Mouse (Mus musculus) right cerebral cortex, postnatal 25 days (tissue): ENCODE measurements around the gene Rraga.

Experiments
- DNase-seq: peaks from one replicate; pipeline ENCODE4 v3.0.0; 2022

The Rraga gene

DNA sequence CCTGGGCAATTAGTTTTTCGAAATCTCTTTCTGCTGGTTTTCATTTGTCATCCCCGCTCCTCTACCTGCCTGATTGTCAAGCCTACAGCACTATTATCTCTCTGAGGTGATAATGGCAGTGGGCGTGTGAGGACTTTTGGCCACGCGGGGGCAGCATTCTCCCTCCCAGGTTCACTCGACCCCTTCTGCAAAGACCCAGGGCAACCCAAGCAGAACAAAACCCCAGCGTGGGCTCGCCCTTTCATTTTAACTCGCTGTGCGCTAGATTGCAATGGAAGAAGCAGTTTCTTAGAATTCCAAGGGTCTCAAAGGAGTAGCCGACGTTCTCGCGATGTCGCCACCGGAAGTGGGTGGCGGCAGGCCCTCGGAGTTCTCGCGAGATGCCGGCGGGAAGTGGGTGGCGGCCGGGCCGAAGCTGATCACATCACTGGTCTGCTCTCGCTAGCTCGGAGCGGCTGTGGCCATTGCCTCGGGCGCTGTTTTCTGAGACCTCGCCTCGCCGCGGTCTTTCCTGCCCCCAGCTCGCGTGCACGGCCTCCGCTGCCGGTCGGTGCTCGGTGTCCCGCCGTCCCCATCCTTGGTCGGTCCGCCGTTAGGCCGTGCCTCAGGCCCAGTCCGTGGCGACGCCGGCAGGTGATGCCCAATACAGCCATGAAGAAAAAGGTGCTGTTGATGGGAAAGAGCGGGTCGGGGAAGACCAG is at the start of gene Rraga:
Rraga (plus strand) TSS at position 386 of the 701 bp plus-strand sequence.
- DNase-seq = peak; percentile 96

DNA sequence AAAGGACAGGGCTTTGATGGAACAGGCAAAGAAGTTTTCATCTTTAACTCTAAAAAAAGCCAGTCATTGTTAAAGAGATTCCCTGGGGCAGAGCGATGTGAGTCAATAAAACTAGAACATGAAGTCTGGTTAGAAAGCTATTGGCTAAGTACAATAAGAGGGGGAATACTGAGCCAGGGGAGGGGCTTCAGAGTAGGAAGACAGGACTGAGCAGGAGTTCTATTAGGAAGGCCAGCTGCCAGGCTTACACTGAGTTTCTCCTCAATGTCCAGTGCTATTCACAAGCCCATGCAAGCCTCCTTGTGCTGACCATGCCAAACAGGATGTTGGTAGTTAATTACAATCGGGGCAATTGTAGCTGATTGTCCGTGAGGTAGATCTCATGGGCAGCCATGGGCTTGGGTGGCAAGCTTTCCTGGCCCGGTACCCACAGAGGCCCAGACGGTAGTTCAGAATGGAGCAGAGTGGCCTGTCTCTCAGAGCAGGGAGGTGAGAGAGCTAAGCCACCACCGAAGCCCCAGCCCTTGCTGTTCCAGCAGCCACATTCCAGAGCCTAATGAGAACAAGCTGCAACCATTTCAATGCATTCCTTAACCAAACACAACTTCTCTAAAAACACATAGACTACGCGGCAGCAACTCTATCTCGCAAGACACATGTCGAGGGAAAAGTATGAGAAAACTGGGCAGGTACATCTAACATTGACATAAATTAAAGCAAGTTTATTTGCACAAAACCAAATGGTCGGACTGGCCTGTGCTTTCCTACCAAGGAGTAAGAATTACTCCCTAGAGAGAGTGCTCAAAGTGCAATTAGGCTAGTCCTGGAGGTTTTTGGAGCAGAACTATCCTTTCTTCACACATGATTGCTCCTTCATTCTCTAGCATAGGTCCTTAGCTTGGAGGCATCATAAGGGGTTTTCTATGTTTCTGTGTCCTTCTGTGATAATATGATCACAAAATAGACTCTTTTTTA is 48.0 kb upstream of the Rraga start:
- no peak for DNase-seq

DNA sequence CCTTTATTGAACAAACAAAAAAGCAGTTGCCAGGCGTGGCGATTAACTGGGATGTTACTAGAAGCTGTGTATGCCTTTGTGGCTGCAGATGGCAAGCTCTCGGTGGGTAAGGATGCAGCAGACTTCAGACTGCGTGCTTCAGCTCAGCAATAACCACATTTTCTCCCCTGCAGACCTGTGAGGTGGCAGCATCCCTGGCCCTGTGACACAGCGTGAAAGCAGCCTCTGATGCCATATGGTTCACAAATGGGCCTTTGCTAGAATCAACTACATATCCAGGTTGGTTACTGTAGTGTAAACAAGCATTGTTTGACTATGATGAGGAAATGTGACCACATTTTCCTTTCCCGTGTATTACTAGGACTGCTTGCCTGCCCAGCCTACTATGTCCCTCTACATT is 46.3 kb upstream of the Rraga start:
- no peak for DNase-seq

DNA sequence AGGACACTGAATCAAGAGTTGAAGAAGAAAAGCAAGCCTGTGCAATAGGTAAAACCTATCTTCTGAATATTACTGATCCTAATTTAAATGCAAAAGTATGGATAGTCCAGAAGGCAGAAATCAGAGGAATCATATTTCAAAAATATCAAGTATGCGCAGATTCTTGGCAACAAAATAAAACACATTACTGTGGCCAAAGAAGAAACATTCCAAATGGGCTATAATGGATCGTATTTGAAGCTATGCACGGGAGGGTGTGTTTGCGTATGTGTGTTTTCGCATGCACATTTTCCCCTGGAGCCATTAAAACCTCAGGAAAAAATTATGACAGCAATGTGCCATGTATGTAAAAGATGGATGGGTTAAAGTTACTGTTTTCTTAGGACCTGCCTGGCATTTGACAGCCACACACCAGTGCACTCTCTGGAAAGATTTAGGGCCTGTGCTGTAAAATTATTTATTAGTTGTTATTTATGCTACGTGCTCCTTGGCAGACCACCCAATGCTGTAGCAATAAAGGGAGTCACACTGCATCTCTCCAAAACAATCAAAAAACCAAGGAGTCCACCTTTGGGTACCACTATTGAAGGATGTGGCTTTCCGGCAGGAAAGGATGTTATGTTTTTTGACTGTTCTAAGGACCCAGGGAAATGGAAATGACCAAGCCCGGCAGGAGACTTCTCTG is 41.9 kb upstream of the Rraga start:
- no peak for DNase-seq

DNA sequence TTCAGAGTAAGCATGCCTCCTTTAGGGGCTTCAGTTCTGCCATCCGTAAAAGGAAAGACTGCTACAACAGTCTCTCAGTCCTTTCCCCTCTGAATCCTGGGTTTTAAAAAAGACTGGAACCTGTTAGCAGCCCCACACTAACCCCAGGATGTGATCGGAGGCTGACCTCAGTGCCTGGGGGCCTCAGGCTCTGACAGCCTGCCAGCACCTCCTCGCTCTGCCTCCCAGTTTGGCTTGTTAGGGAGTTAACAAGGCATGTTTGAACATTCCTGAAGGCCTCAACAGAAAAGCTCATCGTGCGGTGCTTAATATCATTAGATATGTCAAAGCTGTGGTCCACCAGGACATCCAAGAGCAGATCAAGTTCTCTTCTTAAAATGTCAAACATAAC is 41.4 kb upstream of the Rraga start:
- DNase-seq = no peak

DNA sequence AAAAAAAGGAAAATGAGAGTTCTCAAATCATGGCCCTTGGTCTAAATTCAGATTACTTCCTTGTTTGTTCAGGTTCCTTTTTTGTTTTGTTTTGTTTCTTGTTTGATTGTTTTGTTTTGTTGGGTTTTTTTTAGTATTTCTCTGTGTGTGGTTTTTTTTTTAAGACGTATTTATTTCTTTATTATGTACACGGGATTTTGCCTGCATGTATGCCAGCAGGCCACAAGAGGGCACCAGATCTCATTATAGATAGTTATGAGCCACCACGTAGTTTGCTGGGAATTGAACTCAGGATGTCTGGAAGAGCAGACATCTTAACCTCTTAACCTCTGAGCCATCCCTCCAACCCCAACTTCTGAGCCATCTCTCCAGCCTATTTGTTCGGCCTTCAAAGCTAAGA is 37.5 kb upstream of the Rraga start:
- no peak for DNase-seq

DNA sequence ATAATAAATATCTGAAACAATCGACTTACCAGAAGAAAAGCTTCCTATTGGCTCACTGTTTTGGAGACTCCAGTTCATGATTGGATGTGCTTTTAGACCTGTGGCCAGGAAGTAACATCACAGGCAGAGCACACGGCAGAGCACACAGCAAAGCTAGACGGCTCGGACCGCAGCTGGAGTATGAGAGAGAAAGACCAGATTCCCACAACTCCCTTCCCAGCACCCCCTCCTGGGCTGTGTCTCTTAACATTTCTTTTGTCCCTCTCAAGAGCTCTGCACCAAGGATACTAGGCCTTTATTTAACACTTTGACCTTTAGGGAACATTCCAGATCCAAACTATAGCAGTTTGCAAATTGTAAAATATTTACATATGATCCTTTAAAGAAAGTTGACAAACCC is 36.5 kb upstream of the Rraga start:
- DNase-seq = no peak

DNA sequence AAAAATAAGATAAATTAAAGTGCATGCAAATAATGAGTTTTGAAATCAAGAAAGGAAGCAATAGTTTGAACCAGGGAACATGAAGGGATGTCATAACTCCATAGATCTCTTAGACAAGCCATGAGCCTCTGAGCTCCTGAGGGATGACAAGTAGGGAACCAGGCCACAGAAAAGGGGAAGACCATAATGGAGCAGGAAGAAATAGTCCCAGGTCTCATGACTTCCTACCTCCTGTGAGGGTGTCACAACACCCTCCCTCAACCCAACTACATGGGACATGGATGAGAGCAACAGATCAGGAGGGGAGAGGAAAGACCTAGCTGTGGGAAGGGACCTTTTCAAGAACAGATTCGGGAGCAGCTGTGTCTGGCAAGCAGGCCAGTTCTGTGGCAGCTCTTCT is 33.9 kb upstream of the Rraga start:
- no peak for DNase-seq

DNA sequence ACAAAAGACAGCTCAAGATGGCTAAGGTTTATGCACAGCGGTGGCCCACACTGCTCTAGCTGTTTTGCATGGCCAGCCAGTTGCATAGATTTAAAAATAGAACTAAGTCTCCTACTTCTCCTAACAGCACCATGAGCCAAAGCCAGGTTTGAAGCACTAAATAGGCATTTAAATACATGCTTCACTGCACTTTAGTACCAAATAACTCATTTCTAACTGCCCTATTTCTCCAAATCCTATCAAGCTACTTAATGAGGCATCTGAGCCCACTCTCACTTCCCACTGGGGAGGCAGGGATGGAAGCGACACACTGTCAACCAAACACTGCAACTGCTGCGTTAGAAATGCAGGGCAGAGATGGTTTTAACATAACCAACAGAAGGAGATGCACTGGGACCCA is 31.5 kb upstream of the Rraga start:
- no peak for DNase-seq

DNA sequence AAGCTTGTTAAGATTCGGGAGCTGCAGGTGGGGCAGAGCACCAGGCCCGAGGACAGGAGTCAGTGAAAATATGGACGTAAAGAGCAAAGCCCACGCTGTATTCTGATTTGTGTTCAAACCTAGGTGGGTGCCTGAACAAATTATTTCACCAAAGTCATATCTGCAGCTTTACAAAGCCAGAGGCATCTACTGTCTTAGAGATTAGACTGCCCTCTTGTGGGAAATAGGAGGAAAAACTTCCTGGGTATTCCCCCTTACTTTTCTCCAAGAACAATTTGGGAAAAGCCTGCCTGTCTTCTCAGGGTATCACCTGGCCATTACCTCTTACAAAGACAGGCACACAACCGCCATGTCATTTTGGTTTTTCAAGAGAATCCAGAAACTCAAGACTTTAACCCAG is 29.9 kb upstream of the Rraga start:
- no peak for DNase-seq

DNA sequence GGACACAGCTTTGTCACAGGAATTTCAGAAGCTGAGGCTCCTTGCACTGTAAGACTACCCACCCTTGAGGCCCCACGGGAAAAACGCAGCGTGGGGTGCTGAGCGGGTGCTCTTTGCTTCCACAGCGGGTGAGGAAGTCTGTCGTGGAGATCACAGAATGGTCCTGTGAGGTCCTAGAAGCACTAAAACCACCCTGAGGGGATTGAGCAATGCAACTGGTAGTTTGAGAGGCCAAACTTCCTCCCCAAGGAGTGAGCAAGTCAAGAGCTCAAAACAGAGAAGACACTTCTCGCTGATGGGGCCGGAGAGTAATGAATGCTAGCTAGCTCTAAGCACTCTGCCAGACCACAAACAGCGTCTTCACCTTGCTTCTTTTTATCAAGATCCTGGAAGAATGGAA is 27.1 kb upstream of the Rraga start:
- no peak for DNase-seq

DNA sequence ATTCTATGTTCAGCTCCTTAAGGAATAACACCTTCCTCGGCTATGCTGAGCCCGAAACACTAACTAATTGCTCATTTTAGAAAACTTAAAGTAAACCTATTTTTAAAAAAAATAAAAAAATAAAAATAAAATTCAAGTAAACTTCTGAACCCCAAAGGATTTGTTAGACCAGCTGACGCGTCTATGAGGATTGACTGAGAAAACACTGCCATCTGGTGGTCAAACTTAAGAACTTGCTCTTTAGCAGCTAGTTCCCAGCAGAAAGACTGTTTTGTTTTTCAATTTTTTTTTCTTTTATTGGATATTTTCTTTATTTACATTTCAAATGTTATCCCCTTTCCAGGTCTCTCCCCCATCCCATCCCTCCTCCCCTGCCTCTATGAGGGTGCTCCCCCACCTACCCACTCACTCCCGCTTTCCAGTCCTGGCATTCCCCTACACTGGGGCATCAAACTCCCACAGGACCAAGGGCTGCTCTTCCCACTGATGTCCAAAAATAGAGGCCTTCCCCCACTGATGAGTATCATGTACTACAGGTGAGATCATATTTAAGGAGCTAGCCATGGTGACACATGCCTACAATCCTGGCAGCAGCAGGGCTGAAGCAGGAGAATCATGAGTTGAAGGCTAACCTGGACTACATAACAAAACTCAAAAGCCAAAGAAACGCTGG is 20.3 kb upstream of the Rraga start:
- no peak for DNase-seq

DNA sequence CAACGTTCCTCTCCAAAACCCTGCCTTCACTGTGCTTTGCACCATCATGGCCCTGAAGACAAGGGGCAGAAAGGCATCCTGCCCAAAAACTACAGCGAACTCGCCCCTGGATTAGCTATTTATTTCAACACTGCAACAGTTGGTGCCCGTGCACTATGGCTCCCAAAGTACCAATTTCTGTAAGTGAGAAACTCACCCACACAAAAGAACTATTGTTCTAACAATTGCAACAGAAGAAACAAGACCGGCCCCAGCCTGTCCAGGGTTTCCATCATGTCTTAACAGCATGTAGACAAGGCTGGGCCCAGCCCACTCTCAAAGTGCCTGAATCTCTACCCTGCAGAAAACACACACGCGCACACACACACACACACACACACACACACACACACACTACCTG is 18.1 kb upstream of the Rraga start:
- no peak for DNase-seq

DNA sequence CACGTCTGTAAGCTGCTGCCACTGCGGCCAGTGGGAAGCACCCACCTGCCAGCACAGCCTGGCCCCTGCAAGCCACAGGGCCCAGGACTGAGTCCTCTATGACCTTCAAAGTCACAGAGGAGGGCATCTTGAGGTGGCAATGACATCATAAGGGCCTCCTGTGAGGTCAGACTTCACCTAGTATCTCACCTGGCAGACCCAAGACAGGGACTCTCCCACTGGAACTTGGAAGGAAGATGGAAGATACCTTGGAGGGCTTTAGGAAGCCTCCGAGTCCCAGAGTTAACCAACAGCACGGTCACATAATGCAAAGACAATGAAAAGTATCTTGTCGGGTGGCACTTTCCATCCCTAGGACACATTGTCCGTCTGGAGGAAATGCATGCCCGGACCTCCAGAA is 17.2 kb upstream of the Rraga start, which contains the start of gene Saxo1:
Saxo1 (minus strand) TSS at position 101 of the 400 bp plus-strand sequence.
- no peak for DNase-seq

DNA sequence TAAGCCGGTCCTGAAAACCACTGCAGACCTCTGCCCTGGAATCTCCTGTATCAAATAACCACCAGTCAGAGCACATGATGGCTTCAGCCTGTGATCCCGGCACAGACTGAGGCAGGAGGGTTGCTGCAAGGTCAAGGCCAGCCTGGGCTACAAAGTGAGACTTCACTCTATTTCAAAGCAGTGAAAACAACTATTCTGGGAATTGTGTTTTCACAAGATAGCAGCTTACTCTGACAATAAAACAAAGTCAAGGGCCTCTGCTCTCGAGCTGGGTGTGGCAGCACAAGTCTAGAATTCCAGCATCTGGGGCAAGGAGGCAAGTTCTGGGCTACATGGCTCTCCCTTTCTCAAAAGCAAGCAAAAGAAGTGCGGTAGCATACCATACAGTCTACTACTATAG is 16.5 kb upstream of the Rraga start:
- DNase-seq = no peak

DNA sequence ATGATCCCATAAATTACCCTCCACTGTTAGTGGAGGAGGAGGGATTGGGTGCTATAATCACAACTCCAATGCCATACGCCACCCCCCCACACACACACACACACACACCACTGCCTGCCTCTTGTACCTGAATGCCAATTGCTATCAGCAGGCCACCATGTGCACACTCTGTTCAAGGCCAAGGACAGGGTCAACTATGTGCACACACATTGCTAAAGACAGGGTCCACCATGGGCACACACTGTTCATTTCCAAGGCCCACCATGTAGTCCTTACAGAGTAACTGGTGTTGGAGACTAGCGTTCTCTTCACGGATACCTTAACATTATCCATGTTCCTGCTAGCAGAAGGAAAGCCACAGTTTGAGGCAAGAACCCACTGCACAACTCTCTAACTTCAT is 14.4 kb upstream of the Rraga start:
- no peak for DNase-seq

DNA sequence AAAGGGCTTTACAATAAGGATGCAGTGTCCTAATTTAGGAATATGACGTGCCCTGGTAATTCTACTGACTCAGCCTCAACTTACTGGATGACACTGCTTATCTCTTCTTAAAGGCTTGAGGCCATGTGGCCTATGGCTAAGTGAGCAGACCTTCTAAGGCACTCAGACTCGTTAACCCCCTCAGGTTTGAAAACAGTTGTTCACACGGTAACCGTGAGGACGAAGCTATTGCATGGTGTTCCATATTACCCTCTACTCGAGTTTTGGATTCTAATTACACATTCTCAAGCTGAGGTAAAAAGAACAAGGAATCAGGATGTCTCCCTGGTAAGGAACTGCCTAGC is 557 bp upstream of the Rraga start:
- DNase-seq = peak; percentile 12

DNA sequence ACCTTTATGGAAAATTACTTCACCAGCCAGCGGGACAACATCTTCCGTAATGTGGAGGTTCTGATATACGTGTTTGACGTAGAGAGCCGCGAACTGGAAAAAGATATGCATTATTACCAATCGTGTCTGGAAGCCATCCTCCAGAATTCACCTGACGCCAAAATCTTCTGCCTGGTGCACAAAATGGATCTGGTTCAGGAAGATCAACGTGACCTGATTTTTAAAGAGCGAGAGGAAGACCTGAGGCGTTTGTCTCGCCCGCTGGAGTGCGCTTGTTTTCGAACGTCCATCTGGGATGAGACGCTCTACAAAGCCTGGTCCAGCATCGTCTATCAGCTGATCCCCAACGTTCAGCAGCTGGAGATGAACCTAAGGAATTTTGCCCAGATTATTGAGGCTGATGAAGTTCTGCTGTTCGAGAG is 663 bp downstream of the Rraga start:
- no peak for DNase-seq

DNA sequence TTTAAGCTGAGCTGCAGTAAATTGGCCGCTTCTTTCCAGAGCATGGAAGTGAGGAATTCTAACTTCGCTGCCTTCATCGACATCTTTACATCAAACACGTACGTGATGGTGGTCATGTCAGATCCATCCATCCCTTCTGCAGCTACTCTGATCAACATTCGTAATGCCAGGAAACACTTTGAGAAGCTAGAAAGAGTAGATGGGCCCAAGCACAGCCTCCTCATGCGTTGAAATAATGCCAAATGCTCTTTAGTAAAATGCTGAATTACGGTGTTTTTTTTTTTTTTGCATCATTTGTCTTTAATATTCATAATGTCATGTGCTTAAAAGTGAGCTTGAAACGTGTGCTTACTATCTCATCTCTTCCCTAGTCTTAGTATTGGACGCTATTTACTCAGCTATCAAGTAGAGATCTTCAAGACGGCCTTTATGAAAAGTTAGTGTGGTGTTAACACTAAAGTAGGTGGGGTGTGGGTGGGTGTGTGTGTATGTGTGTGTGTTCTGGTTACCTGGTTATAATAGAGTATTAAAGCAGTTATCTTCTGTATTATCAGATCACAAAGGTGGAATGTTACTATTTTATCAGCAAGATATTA is 1.3 kb downstream of the Rraga start:
- DNase-seq = no peak

DNA sequence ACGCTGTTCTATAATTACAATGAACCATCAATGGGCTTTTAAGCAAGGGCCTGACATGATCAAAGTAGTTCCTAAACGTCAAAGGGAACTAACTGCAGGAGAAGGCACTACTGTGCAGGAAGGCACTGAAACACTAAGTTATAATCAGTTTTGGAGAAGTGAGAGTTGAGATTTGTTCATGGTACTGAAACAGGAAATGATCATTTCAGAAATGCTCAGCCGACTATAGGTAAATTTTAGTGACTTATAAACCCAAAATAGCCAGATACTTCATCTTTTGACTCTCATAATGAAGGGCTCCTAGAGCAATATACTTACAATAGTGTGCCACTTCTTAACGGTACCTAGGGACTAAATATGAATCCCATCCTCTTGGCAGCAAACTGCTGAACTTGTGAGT is 4.6 kb downstream of the Rraga start:
- no peak for DNase-seq

DNA sequence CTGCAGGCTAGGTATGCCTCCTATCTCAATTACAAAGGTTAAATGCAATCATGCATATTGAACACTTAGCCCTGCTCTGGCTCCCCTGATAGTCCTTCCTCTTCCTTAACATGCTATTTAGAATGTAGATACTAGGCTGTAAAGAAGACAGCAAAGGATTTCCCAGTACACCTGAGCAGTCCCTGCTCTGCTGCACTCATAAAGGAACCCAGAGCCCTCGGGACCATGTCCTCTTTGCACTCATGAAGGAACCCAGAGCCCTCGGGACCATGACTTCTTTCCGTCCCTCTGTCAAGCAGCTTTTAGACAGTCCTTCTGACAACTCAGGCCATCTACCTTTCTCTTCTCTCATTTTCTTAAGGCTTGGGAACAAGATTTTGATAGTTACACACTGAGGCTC is 5.1 kb downstream of the Rraga start:
- DNase-seq = no peak

DNA sequence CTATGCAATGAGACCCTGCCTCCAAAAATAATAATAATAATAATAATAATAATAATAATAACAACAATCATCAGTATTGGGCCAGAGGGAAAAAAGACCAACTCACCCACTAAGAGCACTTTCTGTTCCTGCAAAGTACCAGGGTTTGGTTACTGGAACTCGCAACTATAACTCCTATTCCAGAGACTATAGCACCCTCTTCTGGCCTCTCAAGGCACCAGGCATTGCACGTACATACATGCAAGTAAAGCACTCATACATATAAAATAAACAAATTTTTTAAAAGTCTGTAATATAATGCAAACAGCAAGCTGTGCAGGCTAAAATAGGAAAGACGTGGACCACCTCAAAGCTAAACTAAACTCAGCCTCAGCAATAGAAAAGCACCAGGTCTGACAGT is 12.8 kb downstream of the Rraga start:
- DNase-seq = no peak

DNA sequence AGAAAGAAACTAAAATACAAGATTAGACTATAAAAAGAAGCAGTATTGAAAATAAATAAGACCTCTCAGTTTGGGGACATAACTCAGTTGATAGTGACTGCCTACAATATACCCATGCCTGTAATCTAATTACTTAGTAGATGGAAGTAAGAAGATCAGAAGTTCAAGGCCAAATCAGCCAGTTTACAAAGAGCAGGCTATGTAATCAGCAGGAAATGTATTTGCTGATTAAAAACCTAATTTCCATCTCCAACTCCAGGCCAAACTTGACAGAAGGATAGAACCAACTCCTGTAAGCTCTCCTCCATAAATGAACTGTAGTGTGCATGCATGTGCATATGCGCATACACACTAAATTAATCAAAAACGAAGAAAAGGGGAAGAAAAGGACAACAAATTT is 15.8 kb downstream of the Rraga start:
- no peak for DNase-seq
